ENCODE assay signal across 15 mouse cellular contexts in the genomic region with DNA sequence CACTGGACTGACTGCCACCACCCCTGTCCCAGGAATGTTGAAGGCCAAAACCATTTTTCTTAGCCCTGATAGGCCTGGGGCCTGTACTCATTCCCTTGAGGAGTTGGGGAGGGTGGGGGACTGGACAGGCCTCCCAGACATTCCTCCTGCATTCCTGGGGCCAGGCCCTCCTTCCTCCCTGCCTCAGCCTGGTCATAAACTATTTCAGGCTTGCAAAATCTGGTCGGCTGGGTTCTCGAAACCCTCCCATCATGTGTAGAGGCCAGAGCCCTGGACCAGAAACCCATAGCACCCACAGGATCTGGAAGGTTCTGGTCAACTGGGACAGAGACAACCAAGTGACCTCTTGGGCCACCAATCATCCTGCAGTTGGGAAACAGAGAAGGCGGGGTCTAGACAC.
DNase-seq lines count a peak whose midpoint lies in the region.
"Had no signal": no experiment of that assay in that cellular context is flagged by ENCODE, and none has a peak within 500 bp of the region (broad histone marks: within the 10 kb centered on the region; RNA-seq: fewer than 3 reads in every experiment).

No protein-coding gene starts in this region.

- DNase-seq in adrenal gland, adult (ENCODE audit: inconsistent age in 2 of 2, low spot score in 1 of 2): peak; percentile 47 to 70
- DNase-seq in adrenal gland, postnatal 10 days: no peak
- DNase-seq in embryonic facial prominence, embryonic 10.5 days (ENCODE audit: low spot score): no peak
- peak; percentile 63 for DNase-seq in kidney, postnatal 14 days
- DNase-seq in lung, postnatal 10 days: peak; percentile 53
- no peak for DNase-seq in urinary bladder, postnatal 4 days (ENCODE audit: low spot score in 2 of 2)
- DNase-seq in thymus, postnatal 10 days (ENCODE audit: low spot score in 2 of 2): no peak
- DNase-seq in layer of hippocampus, adult 9-10 months (ENCODE audit: low spot score): no peak
- DNase-seq: cerebellum, postnatal 36 days; gastrocnemius, postnatal 10 days had no signal

- H3K4me3 ChIP-seq in embryonic facial prominence, embryonic 10.5 days: no peak overlapping the region
- H3K4me3 ChIP-seq: embryonic facial prominence, embryonic 13.5 days; heart, embryonic 13.5 days; hindbrain, embryonic 13.5 days; liver, embryonic 12.5 days had no signal

- H3K27ac ChIP-seq in embryonic facial prominence, embryonic 10.5 days (replicated peaks): 0 out of 2 replicates have a peak overlapping the region, but pooled peaks have one; percentile 27
- H3K27ac ChIP-seq: embryonic facial prominence, embryonic 13.5 days; heart, embryonic 13.5 days; hindbrain, embryonic 13.5 days; liver, embryonic 12.5 days; stomach, postnatal 0 days had no signal

- H3K27me3 ChIP-seq in embryonic facial prominence, embryonic 10.5 days (replicated peaks; ENCODE audit: low read depth, poor library complexity, severe bottlenecking): 0 out of 2 replicates have a peak, but pooled peaks cover 2% of the 10 kb centered on the region
- H3K27me3 ChIP-seq: embryonic facial prominence, embryonic 13.5 days; hindbrain, embryonic 13.5 days had no signal

- H3K9me3 ChIP-seq in embryonic facial prominence, embryonic 10.5 days: no peaks in the 10 kb centered on the region
- H3K9me3 ChIP-seq: embryonic facial prominence, embryonic 13.5 days; heart, embryonic 13.5 days; hindbrain, embryonic 13.5 days; liver, embryonic 12.5 days had no signal

- 94% methylated on average over 3 of the region's 3 CpGs for WGBS in embryonic facial prominence, embryonic 10.5 days

- H3K4me1 ChIP-seq in embryonic facial prominence, embryonic 10.5 days: peaks cover 21% of the 10 kb centered on the region
- H3K4me1 ChIP-seq: hindbrain, embryonic 13.5 days; liver, embryonic 12.5 days had no signal

- no peaks in the 10 kb centered on the region for H3K36me3 ChIP-seq in embryonic facial prominence, embryonic 10.5 days (replicated peaks)
- H3K36me3 ChIP-seq: embryonic facial prominence, embryonic 13.5 days; heart, embryonic 13.5 days; hindbrain, embryonic 13.5 days; liver, embryonic 12.5 days had no signal

Comparison
In these comparisons a context has a peak if more than half of its experiments do, and no peak if none do; other contexts are left out.
1. DNase-seq: peak in adrenal gland, adult (2 of 2), kidney, postnatal 14 days (single experiment) and lung, postnatal 10 days (single experiment); none in adrenal gland, postnatal 10 days (single experiment), embryonic facial prominence, embryonic 10.5 days (single experiment), urinary bladder, postnatal 4 days (0 of 2), thymus, postnatal 10 days (0 of 2) and layer of hippocampus, adult 9-10 months (single experiment).